9 mouse cellular contexts compared by ENCODE assay signal in genomic region chr19:55060964-55061363, GRCm38 (mm10).
DNase-seq lines count a peak whose midpoint lies in the region; ATAC-seq and TF ChIP-seq lines count a peak whose summit lies in the region.
"Had no signal": no experiment of that assay in that cellular context is flagged by ENCODE, and none has a peak within 500 bp of the region (broad histone marks: within the 10 kb centered on the region; RNA-seq: fewer than 3 reads in every experiment).

No protein-coding gene starts in this region.

- H3K4me3 ChIP-seq in E14TG2a.4 (replicated peaks; ENCODE audit: low read length) (no peak overlapping the region), myocyte (no peak overlapping the region)
- peak overlapping the region; percentile 28; the same call in 1 of the 2 replicates for H3K4me3 ChIP-seq in embryonic facial prominence, embryonic 15.5 days (replicated peaks)
- H3K4me3 ChIP-seq in heart, embryonic 14.5 days (ENCODE audit: control insufficient read depth in 1 of 2, insufficient read depth in 1 of 2, low read depth in 1 of 2, low read length in 2 of 2): peak overlapping the region in 1 of 2 experiments; percentile 32; a peak in 1 of 4 replicates
- H3K4me3 ChIP-seq in kidney, postnatal 0 days (replicated peaks; ENCODE audit: low read depth, low read length): peak overlapping the region; percentile 18; the same call in 1 of the 2 replicates
- no peak overlapping the region for H3K4me3 ChIP-seq in liver, adult 2 months (ENCODE audit: insufficient read depth, low read depth, low read length)
- H3K4me3 ChIP-seq in testis, adult 2 months (ENCODE audit: control insufficient read depth, low read depth, low read length): no peak overlapping the region

- no peak overlapping the region for H3ac ChIP-seq in myocyte (ENCODE audit: control insufficient read depth, insufficient read length)

- H3K36me3 ChIP-seq in E14TG2a.4 (ENCODE audit: insufficient read depth, low read length): no peaks in the 10 kb centered on the region
- H3K36me3 ChIP-seq in embryonic facial prominence, embryonic 15.5 days: peaks cover 2% of the 10 kb centered on the region
- H3K36me3 ChIP-seq in heart, embryonic 14.5 days (ENCODE audit: control insufficient read depth, insufficient read depth, low read length): no peaks in the 10 kb centered on the region
- H3K36me3 ChIP-seq in kidney, postnatal 0 days (ENCODE audit: insufficient read depth, low read length): 0 out of 2 replicates have a peak, but pooled peaks cover 3% of the 10 kb centered on the region
- H3K36me3 ChIP-seq in liver, adult 2 months (ENCODE audit: control insufficient read depth, insufficient read depth, low read length): peaks cover 3% of the 10 kb centered on the region; the same call in 1 of the 2 replicates
- no peaks in the 10 kb centered on the region for H3K36me3 ChIP-seq in myocyte (ENCODE audit: control insufficient read depth, insufficient read depth)
- H3K36me3 ChIP-seq in testis, adult 2 months (ENCODE audit: control insufficient read depth, insufficient read depth, low read length): no peaks in the 10 kb centered on the region

- no peak overlapping the region for H3K9ac ChIP-seq in embryonic facial prominence, embryonic 15.5 days
- no peak overlapping the region for H3K9ac ChIP-seq in heart, embryonic 14.5 days (ENCODE audit: low read length)
- H3K9ac ChIP-seq in kidney, postnatal 0 days (ENCODE audit: low read depth, low read length): no peak overlapping the region
- H3K9ac ChIP-seq in liver, adult 2 months (ENCODE audit: low read depth, low read length): no peak overlapping the region

- H3K79me2 ChIP-seq in liver, adult 2 months (ENCODE audit: control insufficient read depth, insufficient read depth, low read length): no peaks in the 10 kb centered on the region
- H3K79me2 ChIP-seq in myocyte (ENCODE audit: control insufficient read depth, insufficient read depth): no peaks in the 10 kb centered on the region

- H3K4me2 ChIP-seq in embryonic facial prominence, embryonic 15.5 days (replicated peaks): peak overlapping the region; percentile 60
- peak overlapping the region; percentile 76 for H3K4me2 ChIP-seq in heart, embryonic 14.5 days (ENCODE audit: low read length)
- peak overlapping the region; percentile 64 for H3K4me2 ChIP-seq in kidney, postnatal 0 days (ENCODE audit: low read length)
- H3K4me2 ChIP-seq in myocyte (ENCODE audit: low read depth): peak overlapping the region; percentile 46

- peaks cover 14% of the 10 kb centered on the region for H3K4me1 ChIP-seq in E14TG2a.4 (replicated peaks; ENCODE audit: low read depth, low read length)
- H3K4me1 ChIP-seq in embryonic facial prominence, embryonic 15.5 days: peaks cover 15% of the 10 kb centered on the region
- peaks cover 5 to 8% of the 10 kb centered on the region in 2 experiments; a peak in 2 of 4 replicates for H3K4me1 ChIP-seq in heart, embryonic 14.5 days (ENCODE audit: control insufficient read depth in 2 of 2, insufficient read depth in 2 of 2, low read length in 2 of 2)
- no peaks in the 10 kb centered on the region for H3K4me1 ChIP-seq in kidney, postnatal 0 days (replicated peaks; ENCODE audit: insufficient read depth, low read length)
- H3K4me1 ChIP-seq in liver, adult 2 months (ENCODE audit: control insufficient read depth, insufficient read depth, low read length): no peaks in the 10 kb centered on the region
- H3K4me1 ChIP-seq in testis, adult 2 months (ENCODE audit: control insufficient read depth, insufficient read depth, low read length): peaks cover 7% of the 10 kb centered on the region

- no peak overlapping the region for H3K27ac ChIP-seq in embryonic facial prominence, embryonic 15.5 days (replicated peaks)
- no peak overlapping the region for H3K27ac ChIP-seq in heart, embryonic 14.5 days (replicated peaks in 1 of 2; ENCODE audit: control insufficient read depth in 1 of 2, insufficient read depth in 1 of 2, low read depth in 2 of 2, low read length in 2 of 2)
- no peak overlapping the region for H3K27ac ChIP-seq in kidney, postnatal 0 days
- no peak overlapping the region for H3K27ac ChIP-seq in liver, adult 2 months (replicated peaks; ENCODE audit: insufficient read depth, low read depth, low read length)
- H3K27ac ChIP-seq in testis, adult 2 months (ENCODE audit: control insufficient read depth, insufficient read depth, low read depth, low read length): no peak overlapping the region
- H3K27ac ChIP-seq: macrophage had no signal

- peak; percentile 69 for TF ChIP-seq CTCF in E14TG2a.4 (conservative IDR thresholded peaks at IDR 0.05; ENCODE audit: low read length)
- peak; percentile 98 for TF ChIP-seq CTCF in kidney, postnatal 0 days (IDR thresholded peaks at IDR 0.05; ENCODE audit: low read depth)
- peak; percentile 84 for TF ChIP-seq CTCF in liver, adult 2 months (IDR thresholded peaks at IDR 0.05; ENCODE audit: low read depth, low read length)
- TF ChIP-seq CTCF in testis, adult 2 months (IDR thresholded peaks at IDR 0.05; ENCODE audit: control insufficient read depth, insufficient read depth, insufficient replicate concordance, low read depth, low read length): peak; percentile 77

- H3K27me3 ChIP-seq in E14TG2a.4 (ENCODE audit: insufficient read depth, low read length): peaks cover 13% of the 10 kb centered on the region
- no peaks in the 10 kb centered on the region for H3K27me3 ChIP-seq in embryonic facial prominence, embryonic 15.5 days
- H3K27me3 ChIP-seq in heart, embryonic 14.5 days (ENCODE audit: control insufficient read depth, insufficient read depth, low read length): no peaks in the 10 kb centered on the region
- no peaks in the 10 kb centered on the region for H3K27me3 ChIP-seq in kidney, postnatal 0 days (ENCODE audit: insufficient read depth, low read length)
- H3K27me3 ChIP-seq in liver, adult 2 months (ENCODE audit: control insufficient read depth, insufficient read depth, low read length): no peaks in the 10 kb centered on the region
- no peaks in the 10 kb centered on the region for H3K27me3 ChIP-seq in myocyte (ENCODE audit: control insufficient read depth, insufficient read depth, insufficient read length)
- H3K27me3 ChIP-seq in testis, adult 2 months (ENCODE audit: control insufficient read depth, insufficient read depth, low read length): no peaks in the 10 kb centered on the region

- peaks cover 12% of the 10 kb centered on the region for H3K9me3 ChIP-seq in E14TG2a.4 (ENCODE audit: low read length)
- no peaks in the 10 kb centered on the region for H3K9me3 ChIP-seq in embryonic facial prominence, embryonic 15.5 days (replicated peaks)
- peaks cover 7% of the 10 kb centered on the region; the same call in 1 of the 2 replicates for H3K9me3 ChIP-seq in heart, embryonic 14.5 days (ENCODE audit: control insufficient read depth, low read length)
- H3K9me3 ChIP-seq in kidney, postnatal 0 days (replicated peaks; ENCODE audit: low read length): 0 out of 2 replicates have a peak, but pooled peaks cover 10% of the 10 kb centered on the region

- no peak for TF ChIP-seq POLR2A in liver, adult 2 months (IDR thresholded peaks at IDR 0.05; ENCODE audit: extremely low read depth, insufficient read depth, low read length)
- no peak for TF ChIP-seq POLR2A in myocyte (IDR thresholded peaks at IDR 0.05; ENCODE audit: insufficient read length, low read depth)
- no peak for TF ChIP-seq POLR2A in testis, adult 2 months (IDR thresholded peaks at IDR 0.05; ENCODE audit: control insufficient read depth, low read depth, low read length)

- DNase-seq in brain, adult 2 months (ENCODE audit: low read depth, low spot score): peak; percentile 84
- DNase-seq in kidney, postnatal 0 days (ENCODE audit: low spot score): peak; percentile 85
- DNase-seq in liver, adult 2 months (ENCODE audit: extremely low read depth, low read depth, low spot score): peak; percentile 36

- ATAC-seq in embryonic facial prominence, embryonic 15.5 days (ENCODE audit: insufficient number of reproducible peaks, low FRiP score, low TSS enrichment, low read depth): no peak; the same call in 1 of the 2 replicates
- no peak for ATAC-seq in heart, embryonic 14.5 days (ENCODE audit: insufficient number of reproducible peaks, insufficient read depth, low FRiP score, low read depth)
- peak; percentile 60 for ATAC-seq in kidney, postnatal 0 days (replicated peaks; ENCODE audit: low FRiP score, low read depth)

- WGBS in embryonic facial prominence, embryonic 15.5 days: 3% methylated on average over 7 of the region's 7 CpGs
- 3% methylated on average over 7 of the region's 7 CpGs for WGBS in heart, embryonic 14.5 days
- 5% methylated on average over 7 of the region's 7 CpGs for WGBS in kidney, postnatal 0 days
- WGBS in liver, adult 2 months: 16% methylated on average over 7 of the region's 7 CpGs

TF ChIP-seq in myocyte, 11 proteins besides CTCF, POLR2A, EP300 and RAD21:
- TF ChIP-seq SRF (IDR thresholded peaks at IDR 0.05; ENCODE audit: control insufficient read depth, insufficient read length, low read depth) (no peak), TCF3 (IDR thresholded peaks at IDR 0.05; ENCODE audit: insufficient read length, low read depth) (no peak), POLR2AphosphoS2 (IDR thresholded peaks at IDR 0.05; ENCODE audit: insufficient read length, low read depth) (no peak), TCF12 (IDR thresholded peaks at IDR 0.05; ENCODE audit: insufficient read depth, poor library complexity, severe bottlenecking) (no peak), USF1 (IDR thresholded peaks at IDR 0.05; ENCODE audit: low read depth) (no peak), E2F4 (IDR thresholded peaks at IDR 0.05; ENCODE audit: insufficient read depth) (no peak), MAX (IDR thresholded peaks at IDR 0.05; ENCODE audit: low read depth) (no peak), MYOG (IDR thresholded peaks at IDR 0.05; ENCODE audit: control insufficient read depth in 1 of 3, insufficient read depth in 1 of 3, insufficient read length in 2 of 3, low read depth in 2 of 3) (no peak), MYOD1 (IDR thresholded peaks at IDR 0.05; ENCODE audit: control insufficient read depth in 1 of 3, insufficient read length in 2 of 3, low read depth in 2 of 3) (no peak), CEBPB (IDR thresholded peaks at IDR 0.05; ENCODE audit: insufficient read depth, poor library complexity, severe bottlenecking) (no peak), REST (IDR thresholded peaks at IDR 0.05; ENCODE audit: insufficient read depth, insufficient read length) (no peak)

Comparison
In these comparisons a context has a peak if more than half of its experiments do, and no peak if none do; other contexts are left out.
1. H3K4me3 ChIP-seq: peak in embryonic facial prominence, embryonic 15.5 days (single experiment) and kidney, postnatal 0 days (single experiment); none in E14TG2a.4 (single experiment), liver, adult 2 months (single experiment), myocyte (single experiment) and testis, adult 2 months (single experiment).
2. Peak in every context shown above with its lines, with median percentiles within 50 percentile points of each other: CTCF ChIP-seq, DNase-seq and H3K4me2 ChIP-seq.